Mouse (Mus musculus): ENCODE data around the gene Nccrp1. TPM values are rescaled to one million over a fixed set of nuclear protein-coding genes. Genes with fewer than 3 reads are reported as not detected.

Nccrp1 gene
- polyA plus RNA-seq, 1 experiment from 2014 or later = 0.09 TPM

DNA sequence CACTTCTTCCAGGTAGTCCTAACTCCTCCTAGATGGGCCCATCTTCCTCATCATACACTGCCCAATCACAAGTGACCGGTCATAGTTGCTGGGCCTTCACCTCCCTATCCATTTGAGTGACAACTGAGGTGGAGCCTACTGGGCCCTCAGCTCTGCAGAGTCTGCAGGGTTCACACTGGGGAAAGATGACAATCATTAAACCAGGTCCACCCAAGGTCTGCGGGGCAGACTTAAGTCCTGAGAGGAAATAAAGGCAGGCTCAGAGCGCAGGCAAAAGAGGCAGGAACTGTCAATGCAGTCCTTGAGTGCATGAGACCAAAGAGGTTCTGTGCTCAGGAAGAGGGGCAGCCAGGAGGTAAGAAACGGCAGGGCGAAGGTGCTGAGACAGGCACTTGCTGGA, 25.6 kb upstream of the Nccrp1 start:
- Histone ChIP-seq H3K36me3 (ENCODE audit: control insufficient read depth, insufficient read depth, low read length) (peaks cover 1% of the 10 kb centered on the region), H3K4me2 (ENCODE audit: low read depth, low read length) (no peak overlapping the region), H3K9ac (ENCODE audit: low read depth, low read length) (no peak overlapping the region), H3K27me3 (replicated peaks; ENCODE audit: control insufficient read depth, insufficient read depth, low read length) (no peaks in the 10 kb centered on the region), H3K27ac (ENCODE audit: low read length) (peak overlapping the region; percentile 60), H3K4me1 (ENCODE audit: control insufficient read depth, insufficient read depth, low read length) (peaks cover 77% of the 10 kb centered on the region), H3K9me3 (ENCODE audit: control insufficient read depth, low read length) (no peaks in the 10 kb centered on the region), H3K4me3 (ENCODE audit: low read length) (no peak overlapping the region)
- 69% methylated on average over 5 of the region's 5 CpGs for WGBS
- peak; percentile 10; the same call in 1 of the 2 replicates for ATAC-seq

DNA sequence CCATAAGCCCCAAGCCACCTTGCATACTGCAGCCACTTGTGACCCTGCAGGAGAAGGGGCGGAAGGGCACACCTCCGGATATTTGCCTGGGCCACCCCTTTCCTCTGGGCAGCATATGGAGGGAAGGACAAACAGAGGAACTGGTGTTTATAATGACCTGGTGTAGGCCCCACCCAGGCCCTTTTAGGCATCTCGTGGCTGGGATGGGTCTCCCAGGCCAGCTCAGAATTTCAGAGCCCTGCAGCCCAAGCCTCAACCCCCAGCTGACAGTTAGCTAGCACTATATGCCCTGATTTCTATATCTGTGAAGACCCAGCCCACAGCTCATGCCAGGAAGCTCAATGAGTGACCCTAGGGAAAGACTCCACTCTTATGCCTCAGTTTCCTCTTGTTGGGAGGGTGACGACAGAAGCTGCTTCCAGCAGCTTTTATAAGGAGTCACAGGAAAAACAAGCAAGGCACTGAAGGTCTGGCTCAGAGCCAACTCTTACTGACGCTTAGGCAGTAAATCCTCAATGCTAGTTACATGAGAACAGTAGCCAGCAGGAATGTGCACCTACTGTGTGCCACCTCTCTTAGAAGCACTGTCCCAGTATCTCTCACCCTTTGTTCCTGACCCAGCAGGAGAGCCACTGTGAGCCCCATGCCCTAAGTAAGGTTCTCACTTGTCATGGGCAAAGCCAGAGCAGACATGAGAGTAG, 24.1 kb upstream of the Nccrp1 start:
- Histone ChIP-seq H3K36me3 (ENCODE audit: control insufficient read depth, insufficient read depth, low read length) (peaks cover 11% of the 10 kb centered on the region), H3K9me3 (ENCODE audit: control insufficient read depth, low read length) (no peaks in the 10 kb centered on the region), H3K9ac (ENCODE audit: low read depth, low read length) (peak overlapping the region; percentile 37), H3K27me3 (replicated peaks; ENCODE audit: control insufficient read depth, insufficient read depth, low read length) (no peaks in the 10 kb centered on the region), H3K4me1 (ENCODE audit: control insufficient read depth, insufficient read depth, low read length) (peaks cover 62% of the 10 kb centered on the region), H3K4me3 (ENCODE audit: low read length) (no peak overlapping the region), H3K27ac (ENCODE audit: low read length) (peak overlapping the region; percentile 92), H3K4me2 (ENCODE audit: low read depth, low read length) (peak overlapping the region; percentile 44)
- 30% methylated on average over 5 of the region's 5 CpGs for WGBS
- peak; percentile 5 for ATAC-seq

- peak; percentile 83 for ATAC-seq
- Histone ChIP-seq H3K4me1 (ENCODE audit: control insufficient read depth, insufficient read depth, low read length) (peaks cover 56% of the 10 kb centered on the region), H3K9ac (ENCODE audit: low read depth, low read length) (peak overlapping the region; percentile 37), H3K27ac (ENCODE audit: low read length) (peak overlapping the region; percentile 92), H3K27me3 (replicated peaks; ENCODE audit: control insufficient read depth, insufficient read depth, low read length) (no peaks in the 10 kb centered on the region), H3K36me3 (ENCODE audit: control insufficient read depth, insufficient read depth, low read length) (peaks cover 13% of the 10 kb centered on the region), H3K4me3 (ENCODE audit: low read length) (no peak overlapping the region), H3K4me2 (ENCODE audit: low read depth, low read length) (peak overlapping the region; percentile 44), H3K9me3 (ENCODE audit: control insufficient read depth, low read length) (no peaks in the 10 kb centered on the region)
- WGBS = 42% methylated on average over 12 of the region's 12 CpGs
Observed at GRCm38 (mm10) chr7:28570291-28570981, 23.4 kb upstream of the Nccrp1 start.

DNA sequence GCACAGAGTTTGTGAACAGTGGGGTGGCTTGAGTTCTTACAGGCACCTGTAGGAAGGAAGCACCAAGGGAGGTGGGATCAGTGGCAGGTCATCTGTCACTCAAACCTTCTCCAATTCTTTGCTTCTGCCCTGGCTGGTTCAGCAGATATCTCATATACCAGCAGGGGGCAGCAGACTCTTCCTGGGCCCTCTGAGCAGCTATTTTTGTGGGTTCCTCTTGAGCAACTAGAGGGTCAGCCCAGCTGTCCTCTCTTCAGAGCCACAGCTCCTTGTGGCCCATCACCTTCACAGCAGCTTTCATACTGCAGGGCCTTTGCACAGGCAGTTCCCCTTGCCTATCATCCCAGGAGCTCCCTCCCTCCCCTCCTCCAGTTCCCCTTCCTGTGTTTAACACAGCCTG, 21.2 kb upstream of the Nccrp1 start:
- Histone ChIP-seq H3K36me3 (ENCODE audit: control insufficient read depth, insufficient read depth, low read length) (peaks cover 32% of the 10 kb centered on the region), H3K9ac (ENCODE audit: low read depth, low read length) (no peak overlapping the region), H3K27me3 (replicated peaks; ENCODE audit: control insufficient read depth, insufficient read depth, low read length) (no peaks in the 10 kb centered on the region), H3K4me2 (ENCODE audit: low read depth, low read length) (no peak overlapping the region), H3K4me3 (ENCODE audit: low read length) (no peak overlapping the region), H3K4me1 (ENCODE audit: control insufficient read depth, insufficient read depth, low read length) (peaks cover 40% of the 10 kb centered on the region), H3K27ac (ENCODE audit: low read length) (no peak overlapping the region), H3K9me3 (ENCODE audit: control insufficient read depth, low read length) (no peaks in the 10 kb centered on the region)
- no peak for ATAC-seq

DNA sequence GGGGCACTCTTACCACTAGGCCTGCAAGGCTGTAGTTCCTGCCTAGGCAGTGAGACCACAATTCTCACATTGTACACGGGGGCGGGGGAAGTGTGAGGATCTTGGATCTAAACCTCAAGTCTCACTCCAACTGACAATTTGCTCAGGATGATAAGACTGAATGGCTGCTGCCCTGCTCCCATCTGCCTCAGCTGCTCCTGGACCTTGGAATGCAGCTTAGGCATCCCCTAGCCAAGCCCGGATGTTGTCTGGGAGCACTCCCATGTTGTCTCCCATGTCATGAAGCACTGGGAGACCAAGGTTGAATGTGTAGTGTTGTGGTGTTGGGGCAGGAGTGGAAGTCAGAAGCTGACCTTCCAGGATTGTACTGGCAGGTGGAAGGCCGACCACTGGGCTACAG, 20.5 kb upstream of the Nccrp1 start:
- Histone ChIP-seq H3K4me2 (ENCODE audit: low read depth, low read length) (no peak overlapping the region), H3K4me3 (ENCODE audit: low read length) (no peak overlapping the region), H3K4me1 (ENCODE audit: control insufficient read depth, insufficient read depth, low read length) (peaks cover 34% of the 10 kb centered on the region), H3K27me3 (replicated peaks; ENCODE audit: control insufficient read depth, insufficient read depth, low read length) (no peaks in the 10 kb centered on the region), H3K27ac (ENCODE audit: low read length) (no peak overlapping the region), H3K36me3 (ENCODE audit: control insufficient read depth, insufficient read depth, low read length) (peaks cover 32% of the 10 kb centered on the region), H3K9me3 (ENCODE audit: control insufficient read depth, low read length) (no peaks in the 10 kb centered on the region), H3K9ac (ENCODE audit: low read depth, low read length) (no peak overlapping the region)
- no peak for ATAC-seq
- 96% methylated on average over 4 of the region's 4 CpGs for WGBS

GRCm38 (mm10) chr7:28565407-28565806, 18.4 kb upstream of the Nccrp1 start:
- no peak overlapping the region for H3K9ac ChIP-seq (ENCODE audit: low read depth, low read length)
- no peak overlapping the region for H3K27ac ChIP-seq (ENCODE audit: low read length)
- H3K36me3 ChIP-seq (ENCODE audit: control insufficient read depth, insufficient read depth, low read length) = peaks cover 42% of the 10 kb centered on the region
- peaks cover 13% of the 10 kb centered on the region for H3K4me1 ChIP-seq (ENCODE audit: control insufficient read depth, insufficient read depth, low read length)
- ATAC-seq = no peak
- H3K4me2 ChIP-seq (ENCODE audit: low read depth, low read length) = no peak overlapping the region
- no peaks in the 10 kb centered on the region for H3K9me3 ChIP-seq (ENCODE audit: control insufficient read depth, low read length)
- 73% methylated on average over 5 of the region's 5 CpGs for WGBS
- no peak overlapping the region for H3K4me3 ChIP-seq (ENCODE audit: low read length)
- H3K27me3 ChIP-seq (replicated peaks; ENCODE audit: control insufficient read depth, insufficient read depth, low read length) = no peaks in the 10 kb centered on the region

- Histone ChIP-seq H3K4me1 (ENCODE audit: control insufficient read depth, insufficient read depth, low read length) (peaks cover 6% of the 10 kb centered on the region), H3K27ac (ENCODE audit: low read length) (no peak overlapping the region), H3K4me2 (ENCODE audit: low read depth, low read length) (no peak overlapping the region), H3K27me3 (replicated peaks; ENCODE audit: control insufficient read depth, insufficient read depth, low read length) (no peaks in the 10 kb centered on the region), H3K9me3 (ENCODE audit: control insufficient read depth, low read length) (no peaks in the 10 kb centered on the region), H3K36me3 (ENCODE audit: control insufficient read depth, insufficient read depth, low read length) (peaks cover 50% of the 10 kb centered on the region), H3K4me3 (ENCODE audit: low read length) (no peak overlapping the region), H3K9ac (ENCODE audit: low read depth, low read length) (no peak overlapping the region)
- no peak for ATAC-seq
- WGBS = 95% methylated on average over 13 of the region's 13 CpGs
Observed at GRCm38 (mm10) chr7:28562951-28563350, 15.9 kb upstream of the Nccrp1 start.

GRCm38 (mm10) chr7:28562371-28562770, 15.3 kb upstream of the Nccrp1 start:
- Histone ChIP-seq H3K9me3 (ENCODE audit: control insufficient read depth, low read length) (no peaks in the 10 kb centered on the region), H3K27me3 (replicated peaks; ENCODE audit: control insufficient read depth, insufficient read depth, low read length) (no peaks in the 10 kb centered on the region), H3K4me3 (ENCODE audit: low read length) (no peak overlapping the region), H3K9ac (ENCODE audit: low read depth, low read length) (no peak overlapping the region), H3K4me1 (ENCODE audit: control insufficient read depth, insufficient read depth, low read length) (peaks cover 6% of the 10 kb centered on the region), H3K36me3 (ENCODE audit: control insufficient read depth, insufficient read depth, low read length) (peaks cover 46% of the 10 kb centered on the region), H3K4me2 (ENCODE audit: low read depth, low read length) (no peak overlapping the region), H3K27ac (ENCODE audit: low read length) (no peak overlapping the region)
- no peak for ATAC-seq
- WGBS = 92% methylated on average over 13 of the region's 13 CpGs

DNA sequence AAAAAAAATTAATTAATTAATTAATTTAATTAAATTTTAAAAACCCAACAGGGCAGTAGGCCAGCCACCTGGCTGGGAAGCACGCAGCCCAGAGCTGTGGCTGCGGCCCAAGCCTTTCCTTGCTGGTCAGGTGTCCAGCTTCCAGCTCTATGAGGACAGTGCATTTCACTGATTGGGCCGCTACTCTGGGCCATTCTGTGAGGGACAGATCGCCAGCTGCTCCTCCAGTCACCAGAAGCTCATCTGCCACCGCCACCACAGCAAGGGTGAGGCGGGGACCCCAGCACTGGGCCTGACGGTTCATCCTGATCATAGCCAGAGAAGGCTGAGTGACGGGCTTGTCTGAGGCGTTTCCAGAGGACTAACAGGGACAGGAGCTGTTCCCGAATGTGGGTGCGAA, 14.9 kb upstream of the Nccrp1 start:
- H3K36me3 ChIP-seq (ENCODE audit: control insufficient read depth, insufficient read depth, low read length) = peaks cover 42% of the 10 kb centered on the region
- no peaks in the 10 kb centered on the region for H3K27me3 ChIP-seq (replicated peaks; ENCODE audit: control insufficient read depth, insufficient read depth, low read length)
- no peak overlapping the region for H3K27ac ChIP-seq (ENCODE audit: low read length)
- no peak for ATAC-seq
- WGBS = 89% methylated on average over 11 of the region's 11 CpGs
- H3K9me3 ChIP-seq (ENCODE audit: control insufficient read depth, low read length) = no peaks in the 10 kb centered on the region
- H3K9ac ChIP-seq (ENCODE audit: low read depth, low read length) = no peak overlapping the region
- H3K4me3 ChIP-seq (ENCODE audit: low read length) = no peak overlapping the region
- H3K4me1 ChIP-seq (ENCODE audit: control insufficient read depth, insufficient read depth, low read length) = peaks cover 6% of the 10 kb centered on the region
- H3K4me2 ChIP-seq (ENCODE audit: low read depth, low read length) = no peak overlapping the region
